Mouse (Mus musculus): ENCODE measurements around the gene Vmn2r37.
"Not testable (repeated sequence)": the region's sequence is repeated elsewhere in the genome, so short reads cannot be mapped to it uniquely, and the experiment has no call there.

Gene Vmn2r37

DNA sequence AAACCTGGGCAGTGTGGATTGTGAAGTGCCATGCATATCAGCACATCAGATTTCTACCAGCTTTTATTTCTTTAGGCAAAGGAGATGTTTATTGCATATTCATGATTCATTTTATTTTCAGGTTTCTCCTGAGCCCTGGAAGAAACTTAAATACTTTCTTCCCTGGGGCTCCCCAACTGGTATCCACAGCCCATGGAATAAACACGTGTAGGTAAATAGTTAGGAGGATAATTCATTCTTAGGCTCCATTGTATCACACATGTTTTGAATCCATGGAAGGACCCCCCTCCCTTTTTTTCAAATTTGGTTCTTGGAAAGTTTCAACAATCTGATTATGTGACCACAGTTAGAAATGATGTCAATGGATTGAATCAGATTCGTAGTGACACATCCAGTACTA is at the start of gene Vmn2r37:
Gene Vmn2r37 (minus strand): TSS at position 101 of the 400 bp plus-strand sequence.
- DNase-seq = not testable (repeated sequence)
